Mouse (Mus musculus) forebrain, postnatal 0 days (tissue): Measurements from ENCODE around the gene Ablim2. TPM values are rescaled to one million over a fixed set of nuclear protein-coding genes. Genes with fewer than 3 reads are reported as not detected.
A peak's percentile ranks its signal among the peaks of the same experiment; 100 is the strongest.

Experiments
- ATAC-seq: fragments of 200-750 bp; cut with Nextera tagmentation; 2 replicates; pipeline ENCODE4 v1.8.0; 2017; ENCODE audit warnings: mild to moderate bottlenecking, moderate library complexity
- DNase-seq: peaks from one replicate; pipeline ENCODE4 v3.0.0-alpha.2; 2015
- H3K27ac ChIP-seq: fragments of 300-500 bp; sonication (generic); 2 replicates; pipeline ENCODE4 v1.5.1; 2014; ENCODE audit warnings: low read depth, mild to moderate bottlenecking, antibody characterized with exemption, low read length, moderate library complexity, mixed read lengths
- H3K27me3 ChIP-seq: fragments of 300-500 bp; sonication (generic); 2 replicates; pipeline ENCODE4 v1.6.1; 2014; ENCODE audit warnings: mild to moderate bottlenecking, low read length, mixed read lengths; ENCODE audit not compliant: insufficient read depth
- H3K36me3 ChIP-seq: fragments of 300-500 bp; sonication (generic); 2 replicates; pipeline ENCODE4 v1.6.1; 2014; ENCODE audit warnings: mild to moderate bottlenecking, moderate library complexity; ENCODE audit not compliant: insufficient read depth
- H3K4me1 ChIP-seq: fragments of 300-500 bp; sonication (generic); 2 replicates; pipeline ENCODE4 v1.6.1; 2014; ENCODE audit warnings: antibody characterized with exemption; ENCODE audit not compliant: insufficient read depth
- H3K4me2 ChIP-seq: fragments of 300-500 bp; sonication (generic); 2 replicates; pipeline ENCODE4 v1.6.1; 2014; ENCODE audit warnings: low read depth, mild to moderate bottlenecking, moderate library complexity
- H3K4me3 ChIP-seq: fragments of 300-500 bp; sonication (generic); 2 replicates; pipeline ENCODE4 v1.5.1; 2014; ENCODE audit warnings: low read depth, low read length, mixed read lengths
- H3K9ac ChIP-seq: fragments of 300-500 bp; sonication (generic); 2 replicates; pipeline ENCODE4 v1.6.1; 2014; ENCODE audit warnings: mild to moderate bottlenecking
- H3K9me3 ChIP-seq: fragments of 300-500 bp; sonication (generic); 2 replicates; pipeline ENCODE4 v1.6.1; 2016; ENCODE audit warnings: low read length
- CTCF ChIP-seq: sonication (generic); IDR thresholded peaks from 2 replicates; pipeline ENCODE4 v1.5.1; 2016; ENCODE audit warnings: antibody characterized with exemption, control low read depth, low read depth
- WGBS: fragments of 180-500 bp; shearing (Covaris S2); extraction: QIAGEN DNeasy Blood & Tissue Kit; methylation state at CpG from one replicate; pipeline ENCODE4 v1.1.7; 2014; 5-methylcytosine and 5-hydroxymethylcytosine counted together
- polyA plus RNA-seq: library from polyadenylated mRNA; unstranded; fragments of >200 nt; fragmentation: Nextera tagmentation; extraction: Ambion mirVana; gene quantifications from 2 replicates; pipeline ENCODE4 v1.2.1, GENCODE M21; 2015
- total RNA-seq: library from RNA; depleted of rRNA; stranded (reverse); fragments of >200 nt; gene quantifications from 2 replicates; pipeline ENCODE4 v1.2.3, GENCODE M21; 2014

Gene Ablim2
- total and polyA plus RNA-seq, 2 experiments from 2014 or later: 18.2 to 20.6 TPM

GRCm38 (mm10) chr5:35827075-35827474 is 69.4 kb downstream of the Ablim2 start:
- DNase-seq (no peak), ATAC-seq (peak; percentile 67)
- Histone ChIP-seq H3K4me3 (no peak overlapping the region), H3K27ac (no peak overlapping the region), H3K4me2 (no peak overlapping the region), H3K27me3 (no peaks in the 10 kb centered on the region), H3K9ac (no peak overlapping the region), H3K36me3 (no peaks in the 10 kb centered on the region; the same call in 1 of the 2 replicates), H3K9me3 (no peaks in the 10 kb centered on the region), H3K4me1 (no peaks in the 10 kb centered on the region)
- no peak for TF ChIP-seq CTCF
- WGBS: 47% methylated on average over 14 of the region's 14 CpGs

- no peak overlapping the region for H3K9ac ChIP-seq
- H3K27me3 ChIP-seq: no peaks in the 10 kb centered on the region
- H3K4me3 ChIP-seq: no peak overlapping the region
- 96% methylated on average over 5 of the region's 5 CpGs for WGBS
- ATAC-seq (no peak), DNase-seq (no peak)
- H3K9me3 ChIP-seq: no peaks in the 10 kb centered on the region
- H3K4me2 ChIP-seq: no peak overlapping the region
- TF ChIP-seq CTCF: no peak
- H3K27ac ChIP-seq: no peak overlapping the region
- no peaks in the 10 kb centered on the region for H3K4me1 ChIP-seq
- no peaks in the 10 kb centered on the region; the same call in 1 of the 2 replicates for H3K36me3 ChIP-seq
Observed at GRCm38 (mm10) chr5:35827856-35828255, 70.2 kb downstream of the Ablim2 start.

- no peak overlapping the region for H3K4me3 ChIP-seq
- 82% methylated on average over 3 of the region's 3 CpGs for WGBS
- DNase-seq (peak; percentile 25), ATAC-seq (peak; percentile 62)
- no peak overlapping the region for H3K4me2 ChIP-seq
- no peaks in the 10 kb centered on the region for H3K4me1 ChIP-seq
- no peak overlapping the region for H3K9ac ChIP-seq
- no peaks in the 10 kb centered on the region; the same call in 1 of the 2 replicates for H3K36me3 ChIP-seq
- H3K9me3 ChIP-seq: no peaks in the 10 kb centered on the region
- H3K27me3 ChIP-seq: no peaks in the 10 kb centered on the region
- no peak overlapping the region for H3K27ac ChIP-seq
- no peak for TF ChIP-seq CTCF
Observed at GRCm38 (mm10) chr5:35830101-35830500, 72.4 kb downstream of the Ablim2 start.

- 83% methylated on average over 4 of the region's 4 CpGs for WGBS
- no peaks in the 10 kb centered on the region for H3K9me3 ChIP-seq
- TF ChIP-seq CTCF: no peak
- DNase-seq (no peak), ATAC-seq (no peak)
- H3K36me3 ChIP-seq: no peaks in the 10 kb centered on the region
- no peak overlapping the region for H3K27ac ChIP-seq
- no peaks in the 10 kb centered on the region for H3K27me3 ChIP-seq
- H3K9ac ChIP-seq: no peak overlapping the region
- H3K4me3 ChIP-seq: no peak overlapping the region
- H3K4me2 ChIP-seq: no peak overlapping the region
- no peaks in the 10 kb centered on the region for H3K4me1 ChIP-seq
Observed at GRCm38 (mm10) chr5:35833881-35834280, 76.2 kb downstream of the Ablim2 start.

GRCm38 (mm10) chr5:35836992-35837391 is 79.3 kb downstream of the Ablim2 start:
- H3K27me3 ChIP-seq: no peaks in the 10 kb centered on the region
- H3K27ac ChIP-seq: no peak overlapping the region
- H3K4me1 ChIP-seq: no peaks in the 10 kb centered on the region
- no peak for DNase-seq
- H3K9ac ChIP-seq: no peak overlapping the region
- H3K4me2 ChIP-seq: no peak overlapping the region
- 92% methylated on average over 15 of the region's 15 CpGs for WGBS
- no peak for ATAC-seq
- TF ChIP-seq CTCF: no peak
- H3K36me3 ChIP-seq: no peaks in the 10 kb centered on the region
- no peak overlapping the region for H3K4me3 ChIP-seq
- H3K9me3 ChIP-seq: no peaks in the 10 kb centered on the region

- no peak overlapping the region for H3K4me3 ChIP-seq
- ATAC-seq: no peak
- no peak overlapping the region for H3K27ac ChIP-seq
- WGBS: 54% methylated on average over 2 of the region's 2 CpGs
- no peak for DNase-seq
- H3K36me3 ChIP-seq: no peaks in the 10 kb centered on the region
- no peaks in the 10 kb centered on the region for H3K4me1 ChIP-seq
- H3K4me2 ChIP-seq: no peak overlapping the region
- no peak overlapping the region for H3K9ac ChIP-seq
- no peak for TF ChIP-seq CTCF
- no peaks in the 10 kb centered on the region for H3K9me3 ChIP-seq
- H3K27me3 ChIP-seq: no peaks in the 10 kb centered on the region
Observed at GRCm38 (mm10) chr5:35839262-35839661, 81.6 kb downstream of the Ablim2 start.

- DNase-seq: no peak
- H3K4me2 ChIP-seq: no peak overlapping the region
- H3K36me3 ChIP-seq: no peaks in the 10 kb centered on the region; the same call in 1 of the 2 replicates
- no peak for ATAC-seq
- no peak overlapping the region for H3K9ac ChIP-seq
- no peaks in the 10 kb centered on the region for H3K27me3 ChIP-seq
- H3K4me3 ChIP-seq: no peak overlapping the region
- no peak overlapping the region for H3K27ac ChIP-seq
- TF ChIP-seq CTCF: no peak
- WGBS: 40% methylated on average over 5 of the region's 5 CpGs
- no peaks in the 10 kb centered on the region for H3K9me3 ChIP-seq
- H3K4me1 ChIP-seq: no peaks in the 10 kb centered on the region
Observed at GRCm38 (mm10) chr5:35851485-35851884, 93.8 kb downstream of the Ablim2 start.
